Mouse (Mus musculus): Measurements from ENCODE around the gene Thbs3.
A peak's percentile ranks its signal among the peaks of the same experiment; 100 is the strongest.
"Not testable (repeated sequence)": the region's sequence is repeated elsewhere in the genome, so short reads cannot be mapped to it uniquely, and the experiment has no call there.

Gene Thbs3

GRCm38 (mm10) chr3:89195979-89196877 is 18.8 kb upstream of the Thbs3 start:
- DNase-seq = peak; percentile 96 to 98

GRCm38 (mm10) chr3:89199839-89200238 is 15.1 kb upstream of the Thbs3 start:
- no peak for DNase-seq

- peak; percentile 87 to 89 for DNase-seq
These were observed 12.5 kb upstream of the Thbs3 start, which contains the start of gene Gba for GRCm38 (mm10) chr3:89202253-89203141. Gba (plus strand) TSS chr3:89202928.

- no peak for DNase-seq
These were observed 11.9 kb upstream of the Thbs3 start for GRCm38 (mm10) chr3:89203142-89203514.

- DNase-seq = no peak
These were observed 8.9 kb upstream of the Thbs3 start for GRCm38 (mm10) chr3:89206079-89206478.

GRCm38 (mm10) chr3:89206695-89207094 is 8.3 kb upstream of the Thbs3 start:
- DNase-seq = no peak

GRCm38 (mm10) chr3:89208075-89208657 is 6.8 kb upstream of the Thbs3 start:
- no peak for DNase-seq

- DNase-seq = no peak
These were observed 6.2 kb upstream of the Thbs3 start for GRCm38 (mm10) chr3:89208736-89209135.

- DNase-seq = no peak
These were observed 5.2 kb upstream of the Thbs3 start for GRCm38 (mm10) chr3:89209731-89210130.

- DNase-seq = peak; percentile 33 to 61
These were observed 4.8 kb upstream of the Thbs3 start for GRCm38 (mm10) chr3:89210162-89210561.

GRCm38 (mm10) chr3:89210731-89211130 is 4.2 kb upstream of the Thbs3 start:
- peak; percentile 74 to 81 for DNase-seq

- peak; percentile 96 to 97 for DNase-seq
These were observed 1.0 kb upstream of the Thbs3 start for GRCm38 (mm10) chr3:89213803-89214530.

GRCm38 (mm10) chr3:89215853-89216252 is 873 bp downstream of the Thbs3 start:
- DNase-seq = peak; percentile 89 to 92

GRCm38 (mm10) chr3:89216407-89216806 is 1.4 kb downstream of the Thbs3 start:
- not testable (repeated sequence) for DNase-seq

- no peak for DNase-seq
These were observed 3.3 kb downstream of the Thbs3 start for GRCm38 (mm10) chr3:89218271-89218670.

- DNase-seq = no peak
These were observed 4.6 kb downstream of the Thbs3 start for GRCm38 (mm10) chr3:89219546-89219945.

GRCm38 (mm10) chr3:89221167-89221566 is 6.2 kb downstream of the Thbs3 start:
- no peak for DNase-seq

- DNase-seq = no peak
These were observed 9.8 kb downstream of the Thbs3 start for GRCm38 (mm10) chr3:89224796-89225195.

- DNase-seq = no peak
These were observed 10.4 kb downstream of the Thbs3 start for GRCm38 (mm10) chr3:89225321-89225815.

- no peak for DNase-seq
These were observed 10.9 kb downstream of the Thbs3 start for GRCm38 (mm10) chr3:89225918-89226317.

- DNase-seq = no peak
These were observed 11.4 kb downstream of the Thbs3 start for GRCm38 (mm10) chr3:89226361-89226760.

- DNase-seq = no peak
These were observed 11.9 kb downstream of the Thbs3 start, which contains the start of gene Mtx1 for GRCm38 (mm10) chr3:89226900-89227299. Mtx1 (minus strand) TSS chr3:89227088.
